Mouse (Mus musculus) hematopoietic multipotent progenitor cell, adult 10-12 weeks (in vitro differentiated cells): ENCODE measurements around the gene Sept3. TPM values are rescaled to one million over a fixed set of nuclear protein-coding genes. Genes with fewer than 3 reads are reported as not detected.

Experiments
- polyA plus RNA-seq: library from polyadenylated mRNA; stranded (reverse); fragments of >175 nt; gene quantifications from 2 replicates; pipeline ENCODE4 v1.2.3, GENCODE M21; 2012; ENCODE audit warnings: low replicate concordance

Sept3 gene
- polyA plus RNA-seq = 1.9 and 3.0 TPM in 2 replicates

DNA sequence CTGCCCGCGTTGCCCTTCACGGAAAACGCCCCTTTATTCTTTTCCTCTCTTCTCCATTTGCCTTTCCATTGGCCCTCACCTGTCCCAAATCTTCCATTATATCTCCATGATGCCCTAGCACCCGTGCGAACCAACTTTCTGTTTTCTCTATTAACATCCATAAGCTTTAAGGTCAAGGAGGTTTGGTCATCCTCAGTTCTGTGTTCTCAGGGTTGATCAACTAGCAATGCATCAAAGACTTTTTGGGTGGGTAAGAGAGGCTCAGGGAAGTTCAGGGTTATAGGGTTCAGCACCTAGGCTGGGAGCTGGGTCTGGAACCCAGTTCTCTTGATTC lies at the start of gene Sept3:
Sept3 (plus strand) TSS at position 301 of the 334 bp plus-strand sequence.

DNA sequence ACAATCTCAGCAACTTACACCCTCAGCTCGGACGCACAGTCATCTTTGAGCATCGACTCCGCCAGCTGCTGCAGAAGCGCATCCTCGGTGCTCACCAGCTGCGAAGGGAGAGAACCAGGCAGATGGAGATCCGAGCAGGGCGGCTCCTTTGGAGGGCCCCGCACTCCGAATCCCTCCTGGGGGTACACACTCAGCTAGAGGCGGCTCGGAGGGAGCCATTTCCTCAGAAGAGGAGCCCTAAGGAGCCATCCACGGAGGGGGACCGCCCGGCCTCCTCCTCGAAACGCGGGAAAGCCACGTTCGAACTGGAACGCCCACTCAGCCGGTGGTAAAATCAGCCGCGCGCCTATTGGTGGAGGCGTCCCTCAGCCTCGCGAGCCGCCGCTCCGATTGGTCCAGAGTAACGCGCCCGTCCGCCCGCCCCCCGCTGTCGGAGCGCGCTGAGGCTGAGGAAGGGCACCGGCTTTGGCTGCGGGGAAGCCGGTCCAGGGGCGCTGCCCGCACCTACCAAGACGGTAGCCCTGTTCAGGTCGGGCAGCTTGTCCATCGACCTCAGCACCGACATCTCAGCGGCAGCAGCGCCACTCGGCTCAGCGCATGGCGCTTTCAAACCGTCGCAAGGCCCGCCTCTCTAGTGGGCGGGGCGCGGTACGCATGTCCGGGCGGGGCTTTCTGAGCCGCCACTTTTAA lies 30.4 kb upstream of the Sept3 start, which contains the start of gene Cenpm:
Cenpm (minus strand) TSS at position 634 of the 690 bp plus-strand sequence.

DNA sequence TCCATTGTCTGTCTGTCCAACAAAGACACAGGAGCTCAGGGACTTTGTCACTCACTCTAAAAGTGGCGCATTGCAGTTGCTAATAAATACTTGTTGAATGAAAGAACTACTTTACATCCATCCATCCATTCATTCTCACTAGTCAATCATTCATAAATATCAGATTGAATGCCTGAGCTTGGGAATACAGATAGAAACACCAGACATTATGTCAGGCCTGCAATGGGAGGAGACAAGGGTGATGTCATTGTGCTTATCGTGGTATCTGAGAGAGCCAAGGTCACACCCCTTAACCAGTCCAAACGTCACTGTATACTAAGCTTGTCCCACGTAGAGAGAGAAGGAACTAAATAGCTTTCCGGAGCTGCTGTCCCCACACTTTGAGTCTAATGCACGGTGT lies 22.6 kb upstream of the Sept3 start, which contains the start of gene 1500009C09Rik:
1500009C09Rik (plus strand) TSS at position 301 of the 400 bp plus-strand sequence.

DNA sequence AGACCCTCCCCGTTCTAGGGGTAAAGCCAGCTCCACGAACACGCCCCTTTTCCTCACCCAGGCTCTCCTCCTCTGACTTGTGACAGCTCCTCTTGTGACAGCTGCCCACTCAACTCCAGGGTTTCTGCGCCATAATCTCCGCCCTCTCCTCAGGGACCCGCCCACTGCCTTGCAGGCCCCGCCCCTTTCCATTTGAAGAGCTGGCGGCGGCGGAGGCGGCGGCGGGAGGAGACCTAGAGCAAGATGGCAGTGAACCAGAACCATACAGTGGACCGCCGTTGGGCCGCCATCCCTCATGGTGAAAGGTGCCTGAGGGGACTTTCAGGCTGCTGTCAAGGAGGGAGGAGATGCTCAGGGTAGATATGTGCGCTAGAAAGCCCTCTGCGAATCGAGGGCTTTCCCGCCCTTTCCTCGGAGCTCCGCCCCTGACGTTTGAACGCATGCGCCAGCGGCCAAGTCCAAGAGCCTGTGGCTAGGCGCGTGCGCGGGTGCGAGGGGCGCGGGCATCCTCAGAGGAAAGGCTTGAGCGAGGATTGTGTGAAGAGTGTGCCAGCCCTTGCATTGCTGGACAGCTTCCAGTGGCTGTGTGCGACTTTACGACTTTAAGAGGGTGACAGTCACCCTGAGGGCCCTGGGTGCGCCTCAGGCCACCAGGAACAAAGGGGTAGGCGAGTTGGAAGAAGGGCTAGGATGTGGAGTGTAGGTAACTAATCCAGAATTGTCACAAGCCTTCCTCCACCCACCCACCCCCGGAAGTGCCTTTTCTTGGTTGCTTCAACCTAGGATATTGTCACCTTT lies 24.3 kb downstream of the Sept3 start, which contains the start of gene Wbp2nl:
Wbp2nl (plus strand) TSS at position 191 of the 798 bp plus-strand sequence.

DNA sequence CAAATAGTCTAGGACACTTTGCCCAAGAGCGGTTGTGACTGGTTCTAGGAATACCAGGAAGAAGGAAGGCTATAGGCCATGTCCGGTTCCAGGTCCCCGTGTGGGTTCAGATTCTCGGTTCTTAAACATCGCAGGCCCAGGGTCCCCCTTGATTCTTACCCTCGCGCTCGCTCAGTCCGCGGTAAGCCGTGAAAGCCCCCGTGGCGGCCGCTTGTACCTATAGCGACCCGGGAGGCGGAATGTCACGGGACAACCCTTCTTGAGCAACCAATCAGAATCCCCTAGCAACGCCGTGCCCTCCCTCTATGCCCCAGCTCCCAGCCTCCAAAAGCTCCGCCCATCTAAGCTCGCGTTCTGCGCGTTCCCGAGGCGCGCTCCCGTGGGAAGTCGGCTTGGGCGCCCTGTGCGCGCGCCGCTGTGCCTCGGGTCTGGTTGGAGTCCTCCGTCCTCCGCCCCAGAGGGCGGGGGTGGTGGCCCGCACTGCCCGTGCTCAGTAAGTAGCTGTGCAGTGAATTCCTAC lies 64.0 kb downstream of the Sept3 start, which contains the start of the genes Naga, Pheta2 and Smdt1:
Naga (minus strand) TSS at position 333 of the 520 bp plus-strand sequence.
Pheta2 (plus strand) TSS at position 350 of the 520 bp plus-strand sequence.
Smdt1 (plus strand) TSS at position 367 of the 520 bp plus-strand sequence.

Other genes starting within 250 kb of the Sept3 start
- gene Desi1, start 241.0 kb upstream of the Sept3 start, polyA plus RNA-seq = 43.0 and 47.0 TPM in 2 replicates
- gene Snu13, start 227.3 kb upstream of the Sept3 start, polyA plus RNA-seq = 7.1 and 99.6 TPM in 2 replicates
- gene 4930407I10Rik, start 215.7 kb upstream of the Sept3 start, polyA plus RNA-seq = 0.03 TPM in 1 of 2 replicates, not detected in the other
- gene Mei1, start 204.9 kb upstream of the Sept3 start, polyA plus RNA-seq = not detected in 2 replicates
- gene Ccdc134, start 147.0 kb upstream of the Sept3 start, polyA plus RNA-seq = 7.4 and 30.9 TPM in 2 replicates
- 411 and 943 TPM in 2 replicates for gene Srebf2, start 127.7 kb upstream of the Sept3 start, polyA plus RNA-seq
- gene Shisa8, start 62.1 kb upstream of the Sept3 start, polyA plus RNA-seq = 20.6 and 47.5 TPM in 2 replicates
- 331 and 554 TPM in 2 replicates for gene Tnfrsf13c, start 50.5 kb upstream of the Sept3 start, polyA plus RNA-seq
- gene Cenpm, start 30.1 kb upstream of the Sept3 start, polyA plus RNA-seq = 20.1 and 28.6 TPM in 2 replicates
- not detected in 2 replicates for gene 1500009C09Rik, start 22.5 kb upstream of the Sept3 start, polyA plus RNA-seq
- gene Wbp2nl, start 24.1 kb downstream of the Sept3 start, polyA plus RNA-seq = not detected in 2 replicates
- gene Naga, start 64.0 kb downstream of the Sept3 start, polyA plus RNA-seq = 73.0 and 171 TPM in 2 replicates
- gene Pheta2, start 64.0 kb downstream of the Sept3 start, polyA plus RNA-seq = 0.36 and 3.5 TPM in 2 replicates
- gene Smdt1, start 64.1 kb downstream of the Sept3 start, polyA plus RNA-seq = 93.9 and 103 TPM in 2 replicates
- gene Ndufa6, start 79.4 kb downstream of the Sept3 start, polyA plus RNA-seq = 116 and 213 TPM in 2 replicates
- gene Cyp2d22, start 105.4 kb downstream of the Sept3 start, polyA plus RNA-seq = 0.40 and 2.4 TPM in 2 replicates
- not detected in 2 replicates for gene Cyp2d11, start 119.1 kb downstream of the Sept3 start, polyA plus RNA-seq
- not detected in 2 replicates for gene Cyp2d10, start 132.3 kb downstream of the Sept3 start, polyA plus RNA-seq
- not detected in 2 replicates for gene Cyp2d9, start 158.5 kb downstream of the Sept3 start, polyA plus RNA-seq